Mouse (Mus musculus): ENCODE data around the gene Stag2. TPM values are rescaled to one million over a fixed set of nuclear protein-coding genes. Genes with fewer than 3 reads are reported as not detected.

Stag2 gene
- total RNA-seq (2017), result 288 and 310 TPM in 2 replicates

DNA sequence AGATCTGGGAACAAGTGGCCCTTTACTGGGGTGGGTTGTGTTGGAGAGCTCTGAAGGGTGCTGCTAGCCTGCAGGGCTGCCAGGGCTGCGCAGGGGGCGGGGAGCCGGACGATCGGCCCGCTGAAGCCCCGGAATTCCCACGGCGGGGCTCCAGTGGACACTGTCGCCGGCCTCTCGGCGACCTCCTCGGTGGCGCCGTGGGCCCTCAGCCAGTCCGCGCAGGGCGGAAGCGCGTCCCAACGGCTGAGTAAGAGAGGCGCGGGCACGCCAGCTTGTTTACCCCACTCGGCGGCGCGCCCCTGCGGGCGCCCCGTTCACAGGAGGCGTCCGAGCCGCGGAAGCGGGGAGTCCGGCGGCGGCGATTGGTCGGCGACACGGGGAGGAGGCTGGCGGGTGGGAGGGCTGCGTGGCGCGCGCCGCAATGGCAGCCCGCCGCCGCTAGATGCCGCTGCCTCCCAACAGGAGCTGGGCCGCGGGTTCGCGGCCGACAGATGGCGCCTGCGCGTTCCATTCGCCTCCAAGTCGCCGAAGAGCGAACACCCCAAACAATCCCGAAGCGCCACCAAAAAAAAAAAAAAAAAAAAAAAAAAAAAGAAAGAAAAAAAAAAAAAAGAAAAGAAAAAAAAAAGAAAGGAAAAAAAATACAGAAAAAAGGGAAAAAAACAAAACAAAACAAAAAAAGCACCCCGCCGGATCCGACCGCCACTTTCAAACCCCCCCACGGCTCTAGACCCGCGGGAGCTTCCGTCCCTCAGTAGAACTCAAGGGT is at the start of gene Stag2:
Gene Stag2 (plus strand): TSS at position 530 of the 769 bp plus-strand sequence.
- peak; percentile 70 for ATAC-seq (ENCODE audit: extremely low read depth, insufficient number of reproducible peaks, low FRiP score, poor library complexity, severe bottlenecking)

DNA sequence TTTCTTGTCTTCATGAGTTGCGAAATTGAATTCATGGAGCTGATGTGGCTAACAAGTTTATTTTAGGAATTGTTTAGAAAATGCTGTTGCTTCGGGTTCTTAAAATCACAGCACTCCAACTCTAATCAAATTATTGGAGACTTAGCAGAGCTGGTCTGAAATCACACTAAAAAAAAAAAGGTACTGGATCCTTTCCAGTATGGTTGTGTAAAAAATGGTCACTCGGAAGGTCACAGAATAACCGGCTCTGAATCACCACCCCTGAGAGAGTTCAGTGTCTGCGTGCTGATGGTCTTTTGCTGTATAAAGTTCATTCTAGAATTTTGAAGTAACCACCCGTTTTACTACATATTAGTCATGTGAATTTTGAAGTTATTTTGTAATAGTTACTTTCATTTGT is 42.0 kb upstream of the Stag2 start:
- ATAC-seq (ENCODE audit: extremely low read depth, insufficient number of reproducible peaks, low FRiP score, poor library complexity, severe bottlenecking), result no peak

DNA sequence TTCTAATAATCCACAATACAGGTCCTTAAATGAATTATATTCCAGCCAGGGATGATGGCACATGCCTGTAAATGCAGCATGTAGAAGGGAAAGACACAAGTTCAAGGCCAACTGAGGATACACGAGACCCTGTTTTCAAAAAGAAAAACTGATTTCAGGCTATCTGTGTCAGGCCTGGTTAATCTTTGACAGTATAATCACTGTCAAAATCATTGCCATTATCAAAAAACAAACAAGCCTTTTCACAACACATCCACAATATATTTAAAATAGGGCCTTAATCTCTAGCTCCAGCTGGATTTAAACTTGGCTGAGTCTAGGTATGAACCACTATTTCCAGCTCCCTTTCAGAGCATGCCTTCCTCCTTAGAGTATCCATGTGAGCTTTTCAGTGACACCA is 38.5 kb upstream of the Stag2 start:
- ATAC-seq (ENCODE audit: extremely low read depth, insufficient number of reproducible peaks, low FRiP score, poor library complexity, severe bottlenecking), result no peak

GRCm38 (mm10) chrX:42119442-42120048 is 29.6 kb upstream of the Stag2 start:
- ATAC-seq (ENCODE audit: extremely low read depth, insufficient number of reproducible peaks, low FRiP score, poor library complexity, severe bottlenecking), result no peak

- no peak for ATAC-seq (ENCODE audit: extremely low read depth, insufficient number of reproducible peaks, low FRiP score, poor library complexity, severe bottlenecking)
Measured at GRCm38 (mm10) chrX:42124963-42125697, 24.0 kb upstream of the Stag2 start.

DNA sequence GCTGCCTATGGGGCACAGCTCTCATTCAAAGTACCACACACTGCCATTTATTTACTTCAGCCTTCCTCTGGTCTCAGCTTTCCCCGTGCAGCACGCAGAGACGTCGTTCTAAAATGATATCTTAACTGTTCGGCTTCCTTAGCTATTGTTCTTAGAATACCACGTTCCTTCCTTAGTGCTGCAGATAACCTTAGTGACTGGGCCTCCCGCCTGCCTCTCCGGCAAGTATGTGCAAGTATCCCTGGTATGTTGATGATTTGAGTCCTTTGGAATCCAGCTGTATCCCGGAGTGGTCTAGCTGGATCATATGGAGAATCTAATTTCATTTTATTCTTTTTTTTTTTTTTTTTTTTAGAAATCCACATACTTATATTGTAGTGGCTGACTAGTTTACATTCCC is 9.2 kb upstream of the Stag2 start:
- no peak for ATAC-seq (ENCODE audit: extremely low read depth, insufficient number of reproducible peaks, low FRiP score, poor library complexity, severe bottlenecking)

DNA sequence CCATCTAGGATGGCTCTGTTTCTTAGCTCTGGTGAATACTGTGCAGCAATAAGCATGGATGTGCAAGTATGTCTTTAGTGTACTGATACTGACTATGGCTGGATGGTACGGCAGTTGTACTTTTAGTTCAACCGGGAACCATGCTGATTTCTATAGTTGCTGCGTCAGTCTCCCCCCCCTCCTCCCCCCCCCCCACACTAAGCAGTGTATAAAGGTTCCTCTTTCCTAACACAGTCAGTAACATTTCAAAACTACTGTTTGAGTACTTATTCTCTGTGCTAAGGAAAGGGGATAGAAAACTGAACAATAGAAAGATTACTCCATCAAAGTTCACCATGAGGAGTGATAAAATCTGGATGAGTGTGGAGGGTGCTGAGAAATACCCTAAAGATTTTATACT is 6.5 kb upstream of the Stag2 start:
- peak; percentile 55; the same call in 1 of the 2 replicates for ATAC-seq (ENCODE audit: extremely low read depth, insufficient number of reproducible peaks, low FRiP score, poor library complexity, severe bottlenecking)

- ATAC-seq (ENCODE audit: extremely low read depth, insufficient number of reproducible peaks, low FRiP score, poor library complexity, severe bottlenecking), result no peak
Measured at GRCm38 (mm10) chrX:42143991-42144390, 5.1 kb upstream of the Stag2 start.

GRCm38 (mm10) chrX:42148016-42148451 is 1.1 kb upstream of the Stag2 start:
- peak; percentile 22; the same call in 1 of the 2 replicates for ATAC-seq (ENCODE audit: extremely low read depth, insufficient number of reproducible peaks, low FRiP score, poor library complexity, severe bottlenecking)

GRCm38 (mm10) chrX:42149557-42150345 is 634 bp downstream of the Stag2 start:
- 0 out of 2 replicates have a peak, but pooled peaks have one; percentile 16 for ATAC-seq (ENCODE audit: extremely low read depth, insufficient number of reproducible peaks, low FRiP score, poor library complexity, severe bottlenecking)

GRCm38 (mm10) chrX:42150346-42151023 is 1.4 kb downstream of the Stag2 start:
- peak; percentile 54 for ATAC-seq (ENCODE audit: extremely low read depth, insufficient number of reproducible peaks, low FRiP score, poor library complexity, severe bottlenecking)

DNA sequence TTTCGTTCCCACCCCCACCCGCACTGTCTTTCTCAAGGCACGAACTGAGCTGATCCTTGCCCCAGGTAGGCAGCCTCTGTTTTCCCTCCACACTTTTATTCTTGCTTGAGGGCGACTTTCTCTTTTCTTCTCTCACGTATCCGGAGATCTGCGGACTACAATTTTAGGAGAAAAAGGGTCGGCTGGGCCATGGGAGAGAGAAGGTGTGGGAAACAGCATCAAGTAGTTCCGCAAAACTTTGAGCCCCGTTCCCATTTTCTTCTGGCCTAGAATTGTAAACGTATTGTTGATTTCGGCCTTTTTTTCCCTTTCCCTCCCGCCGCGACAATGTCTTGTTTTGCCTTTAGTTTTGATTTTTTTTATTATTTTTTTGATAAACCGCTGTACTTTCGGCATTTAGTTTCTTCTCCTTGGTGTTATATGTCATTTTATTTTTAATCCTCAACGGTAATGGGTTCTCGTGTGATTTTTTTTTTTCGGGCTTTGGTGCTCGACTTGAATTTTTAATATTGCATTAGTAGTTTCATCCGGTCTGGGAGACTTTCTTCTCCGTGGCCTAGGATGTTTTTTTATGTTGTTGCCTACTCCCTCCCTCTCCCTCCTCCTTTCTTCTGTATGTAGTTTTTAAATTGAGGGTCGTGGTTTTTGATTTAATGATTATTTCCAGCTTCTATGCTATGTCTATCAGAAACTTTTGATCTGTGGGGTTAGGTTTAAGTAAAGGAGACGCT is 2.1 kb downstream of the Stag2 start:
- no peak for ATAC-seq (ENCODE audit: extremely low read depth, insufficient number of reproducible peaks, low FRiP score, poor library complexity, severe bottlenecking)

- peak; percentile 40; the same call in 1 of the 2 replicates for ATAC-seq (ENCODE audit: extremely low read depth, insufficient number of reproducible peaks, low FRiP score, poor library complexity, severe bottlenecking)
Measured at GRCm38 (mm10) chrX:42151903-42152369, 2.8 kb downstream of the Stag2 start.

- ATAC-seq (ENCODE audit: extremely low read depth, insufficient number of reproducible peaks, low FRiP score, poor library complexity, severe bottlenecking), result no peak
Measured at GRCm38 (mm10) chrX:42153056-42153455, 3.9 kb downstream of the Stag2 start.

DNA sequence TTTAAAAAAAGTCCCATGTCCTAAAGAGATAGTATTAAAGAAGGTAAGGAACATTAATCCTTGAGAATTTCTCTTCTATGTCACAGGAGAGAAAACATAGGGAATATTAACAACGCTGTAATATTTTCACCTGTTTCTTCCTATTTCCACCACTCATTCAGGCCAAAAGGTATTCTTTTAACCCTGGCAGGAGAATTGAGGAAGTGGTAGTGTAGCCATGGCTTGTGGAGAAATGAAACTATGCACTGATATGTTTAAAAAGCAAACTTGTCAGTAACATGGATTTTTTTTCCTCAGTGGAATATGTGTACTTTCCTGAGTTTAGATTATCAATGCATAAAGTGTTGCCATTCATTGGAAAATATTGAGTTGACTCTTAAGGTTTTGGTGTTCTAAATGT is 16.3 kb downstream of the Stag2 start:
- no peak for ATAC-seq (ENCODE audit: extremely low read depth, insufficient number of reproducible peaks, low FRiP score, poor library complexity, severe bottlenecking)

DNA sequence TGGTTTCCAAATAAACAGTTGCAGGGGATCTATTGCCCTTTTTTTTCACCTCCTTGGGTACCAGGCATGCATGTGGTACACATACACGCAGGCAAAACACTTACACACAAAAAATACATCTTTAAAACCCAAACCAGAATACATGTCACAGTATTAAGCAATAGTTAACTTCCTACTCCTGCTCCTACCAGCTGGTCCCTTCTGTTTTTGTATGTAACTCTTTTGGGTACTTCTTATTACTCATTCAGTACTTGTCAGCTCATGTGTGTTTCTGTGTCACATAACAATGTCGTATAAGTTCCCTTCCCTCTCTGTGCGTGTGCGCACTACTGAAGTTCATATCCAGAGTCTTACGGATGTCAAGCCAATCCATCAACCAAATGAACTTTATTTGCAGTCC is 21.7 kb downstream of the Stag2 start:
- ATAC-seq (ENCODE audit: extremely low read depth, insufficient number of reproducible peaks, low FRiP score, poor library complexity, severe bottlenecking), result no peak

DNA sequence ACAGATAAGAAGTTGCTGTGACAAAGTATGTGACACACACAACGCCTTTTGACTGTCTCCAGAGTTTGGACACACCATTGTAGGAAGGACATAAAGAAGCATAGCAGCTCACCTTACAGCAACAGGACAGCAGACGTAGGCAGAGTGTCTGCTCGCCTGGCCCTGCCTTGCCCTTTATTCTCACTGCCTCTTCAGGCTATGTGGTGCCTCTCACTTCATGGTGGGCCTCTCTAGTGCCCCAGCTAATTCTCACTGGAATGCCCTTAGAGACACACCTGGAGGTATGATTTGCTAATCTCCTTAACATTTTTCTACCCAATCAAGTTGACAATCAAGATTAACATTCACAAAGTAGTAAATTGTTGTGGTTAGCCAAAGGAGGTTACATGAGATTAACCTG is 38.5 kb downstream of the Stag2 start:
- no peak for ATAC-seq (ENCODE audit: extremely low read depth, insufficient number of reproducible peaks, low FRiP score, poor library complexity, severe bottlenecking)
